Comparison of ENCODE assay signal across 8 mouse cellular contexts in genomic region chr16:31617823-31618371, GRCm38 (mm10). TPM values are rescaled to one million over a fixed set of nuclear protein-coding genes. Genes with fewer than 3 reads are reported as not detected.
DNase-seq lines count a peak whose midpoint lies in the region; ATAC-seq and TF ChIP-seq lines count a peak whose summit lies in the region.

No protein-coding gene starts in this region.

- no peak for TF ChIP-seq POLR2A in cerebellum, adult 2 months (IDR thresholded peaks at IDR 0.05; ENCODE audit: borderline replicate concordance, insufficient read depth, low read length)

- TF ChIP-seq CTCF in E14TG2a.4 (conservative IDR thresholded peaks at IDR 0.05; ENCODE audit: low read length) = no peak
- no peak for TF ChIP-seq CTCF in cerebellum, adult 2 months (IDR thresholded peaks at IDR 0.05; ENCODE audit: borderline replicate concordance, insufficient read depth, low read depth, low read length)

- peaks cover 3% of the 10 kb centered on the region; the same call in 1 of the 2 replicates for H3K27me3 ChIP-seq in E14TG2a.4 (ENCODE audit: insufficient read depth, low read length)
- H3K27me3 ChIP-seq in cerebellum, adult 2 months (ENCODE audit: control insufficient read depth, insufficient read depth, low read length) = no peaks in the 10 kb centered on the region
- H3K27me3 ChIP-seq in hindbrain, embryonic 14.5 days (ENCODE audit: control insufficient read depth, insufficient read depth, low read length) = no peaks in the 10 kb centered on the region
- H3K27me3 ChIP-seq in midbrain, embryonic 14.5 days (ENCODE audit: control insufficient read depth, insufficient read depth, low read length) = no peaks in the 10 kb centered on the region

- H3K9me3 ChIP-seq in E14TG2a.4 (ENCODE audit: low read length) = peaks cover 3% of the 10 kb centered on the region
- no peaks in the 10 kb centered on the region for H3K9me3 ChIP-seq in hindbrain, embryonic 14.5 days (ENCODE audit: control insufficient read depth, low read length)
- H3K9me3 ChIP-seq in midbrain, embryonic 14.5 days (ENCODE audit: control insufficient read depth, low read length) = no peaks in the 10 kb centered on the region

- peak overlapping the region; percentile 54 for H3K4me3 ChIP-seq in E14TG2a.4 (replicated peaks; ENCODE audit: low read length)
- peak overlapping the region; percentile 24 for H3K4me3 ChIP-seq in cerebellum, adult 2 months (replicated peaks; ENCODE audit: insufficient read depth, low read depth, low read length)
- H3K4me3 ChIP-seq in hindbrain, embryonic 14.5 days (replicated peaks; ENCODE audit: low read length) = no peak overlapping the region
- no peak overlapping the region for H3K4me3 ChIP-seq in midbrain, embryonic 14.5 days (replicated peaks; ENCODE audit: low read depth, low read length)

- peak; percentile 88 for DNase-seq in cerebellum, adult 2 months
- DNase-seq in forelimb bud, embryonic 11.5 days (ENCODE audit: low read depth, low spot score) = peak; percentile 73
- peak; percentile 56 for DNase-seq in hindbrain, embryonic 14.5 days (ENCODE audit: low spot score)
- DNase-seq in layer of hippocampus, postnatal 10 days (ENCODE audit: low spot score in 2 of 2) = peak; percentile 58 to 61
- peak; percentile 69 for DNase-seq in midbrain, embryonic 14.5 days
- peak; percentile 37 for DNase-seq in testis, postnatal 14 days (ENCODE audit: low spot score)

- 1% methylated on average over 10 of the region's 10 CpGs for WGBS in cerebellum, adult 2 months
- WGBS in hindbrain, embryonic 14.5 days = 14% methylated on average over 10 of the region's 10 CpGs
- 17% methylated on average over 10 of the region's 10 CpGs for WGBS in midbrain, embryonic 14.5 days

- ATAC-seq in hindbrain, embryonic 14.5 days (ENCODE audit: low FRiP score) = peak; percentile 72; the same call in 1 of the 2 replicates
- no peak for ATAC-seq in midbrain, embryonic 14.5 days (ENCODE audit: low FRiP score, low TSS enrichment)
- ATAC-seq in CD4-positive, CD25-positive, alpha-beta regulatory T cell, adult 4 months = no peak

- peak overlapping the region; percentile 69 for H3K27ac ChIP-seq in cerebellum, adult 2 months (ENCODE audit: insufficient read depth, low read length)
- peak overlapping the region; percentile 16; the same call in 1 of the 2 replicates for H3K27ac ChIP-seq in hindbrain, embryonic 14.5 days
- H3K27ac ChIP-seq in midbrain, embryonic 14.5 days (replicated peaks; ENCODE audit: low read depth, low read length) = no peak overlapping the region

- H3K36me3 ChIP-seq in E14TG2a.4 (ENCODE audit: insufficient read depth, low read length) = no peaks in the 10 kb centered on the region
- H3K36me3 ChIP-seq in hindbrain, embryonic 14.5 days (replicated peaks; ENCODE audit: control insufficient read depth, insufficient read depth) = no peaks in the 10 kb centered on the region
- no peaks in the 10 kb centered on the region for H3K36me3 ChIP-seq in midbrain, embryonic 14.5 days (ENCODE audit: control insufficient read depth, insufficient read depth, low read length)

- H3K4me2 ChIP-seq in hindbrain, embryonic 14.5 days (replicated peaks) = peak overlapping the region; percentile 11; the same call in 1 of the 2 replicates
- peak overlapping the region; percentile 28 for H3K4me2 ChIP-seq in midbrain, embryonic 14.5 days (ENCODE audit: low read length)

- H3K9ac ChIP-seq in hindbrain, embryonic 14.5 days = peak overlapping the region; percentile 7; the same call in 1 of the 2 replicates
- H3K9ac ChIP-seq in midbrain, embryonic 14.5 days (replicated peaks; ENCODE audit: low read length) = 0 out of 2 replicates have a peak overlapping the region, but pooled peaks have one; percentile 9

- peaks cover 18% of the 10 kb centered on the region for H3K4me1 ChIP-seq in E14TG2a.4 (replicated peaks; ENCODE audit: low read depth, low read length)
- H3K4me1 ChIP-seq in cerebellum, adult 2 months (ENCODE audit: control insufficient read depth, insufficient read depth, low read length) = peaks cover 8% of the 10 kb centered on the region; the same call in 1 of the 2 replicates
- H3K4me1 ChIP-seq in hindbrain, embryonic 14.5 days (replicated peaks; ENCODE audit: control insufficient read depth, insufficient read depth, low read length) = 0 out of 2 replicates have a peak, but pooled peaks cover 13% of the 10 kb centered on the region
- peaks cover 6% of the 10 kb centered on the region for H3K4me1 ChIP-seq in midbrain, embryonic 14.5 days (ENCODE audit: control insufficient read depth, insufficient read depth, low read length)

RNA-seq across cellular contexts. Expression of gene Dlg1, which starts 45.3 kb away (rescaled TPM):
- polyA plus RNA-seq in cerebellum, adult 2 months (2012; rRNA removed) = 82.2 and 85.9 TPM in 2 replicates
- polyA plus RNA-seq in hindbrain, embryonic 14.5 days (2014; fragmentation: Nextera tagmentation; extraction: Ambion mirVana) = 14.4 and 15.0 TPM in 2 replicates
- total RNA-seq in layer of hippocampus, postnatal 10 days (2021) = 10 to 100 TPM; 49.9 to 59.7 TPM
- 9.8 and 13.2 TPM in 2 replicates for polyA plus RNA-seq in midbrain, embryonic 14.5 days (2014; fragmentation: Nextera tagmentation; extraction: Ambion mirVana)
- polyA plus RNA-seq in CD4-positive, CD25-positive, alpha-beta regulatory T cell, adult 4 months (2017; shearing (Covaris generic)) = 10 to 100 TPM; 23.9 to 29.4 TPM

Comparison
In these comparisons a context has a peak if more than half of its experiments do, and no peak if none do; other contexts are left out.
1. H3K4me3 ChIP-seq: peak in E14TG2a.4 (single experiment) and cerebellum, adult 2 months (single experiment); none in hindbrain, embryonic 14.5 days (single experiment) and midbrain, embryonic 14.5 days (single experiment).
2. DNase-seq: peak in every context shown above with its lines; median percentile 88 in cerebellum, adult 2 months; 73 in forelimb bud, embryonic 11.5 days; 69 in midbrain, embryonic 14.5 days; 60 in layer of hippocampus, postnatal 10 days; 56 in hindbrain, embryonic 14.5 days; 37 in testis, postnatal 14 days.